Comparison of ENCODE assay signal across 24 mouse cellular contexts in the genomic region with DNA sequence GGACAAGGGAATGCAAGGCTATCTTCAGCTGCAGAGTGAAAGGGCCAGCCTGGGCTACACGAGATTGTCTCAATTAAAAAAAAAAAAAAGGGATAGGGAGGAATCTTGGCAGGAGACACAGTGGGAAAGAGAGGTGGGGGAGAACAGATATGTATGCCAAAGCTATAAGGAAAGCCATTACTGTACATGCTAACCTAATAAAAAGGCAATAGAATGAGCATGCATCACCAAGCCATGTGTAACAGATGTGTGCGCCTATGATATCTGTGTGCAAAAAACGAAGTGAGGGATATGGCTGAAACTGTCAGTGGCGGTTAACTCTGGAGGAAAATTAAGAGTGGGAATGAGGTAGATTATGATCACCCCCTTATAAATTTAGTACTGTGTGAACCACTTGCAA. TPM values are rescaled to one million over a fixed set of nuclear protein-coding genes. Genes with fewer than 3 reads are reported as not detected.
DNase-seq lines count a peak whose midpoint lies in the region; ATAC-seq and TF ChIP-seq lines count a peak whose summit lies in the region.
"Had no signal": no experiment of that assay in that cellular context is flagged by ENCODE, and none has a peak within 500 bp of the region (broad histone marks: within the 10 kb centered on the region; RNA-seq: fewer than 3 reads in every experiment).

No protein-coding gene starts in this region.

- H3K27me3 ChIP-seq in forebrain, embryonic 13.5 days: no peaks in the 10 kb centered on the region
- no peaks in the 10 kb centered on the region for H3K27me3 ChIP-seq in forebrain, embryonic 12.5 days
- H3K27me3 ChIP-seq in forebrain, embryonic 15.5 days: no peaks in the 10 kb centered on the region
- H3K27me3 ChIP-seq in forebrain, embryonic 10.5 days (ENCODE audit: poor library complexity, severe bottlenecking): no peaks in the 10 kb centered on the region
- H3K27me3 ChIP-seq: CH12.LX; embryonic facial prominence, embryonic 13.5 days; embryonic facial prominence, embryonic 15.5 days had no signal

- no peaks in the 10 kb centered on the region for H3K36me3 ChIP-seq in forebrain, embryonic 13.5 days (ENCODE audit: poor library complexity, severe bottlenecking)
- H3K36me3 ChIP-seq in forebrain, embryonic 12.5 days (replicated peaks): no peaks in the 10 kb centered on the region
- H3K36me3 ChIP-seq in forebrain, embryonic 15.5 days: no peaks in the 10 kb centered on the region
- H3K36me3 ChIP-seq in forebrain, embryonic 10.5 days (replicated peaks): no peaks in the 10 kb centered on the region
- H3K36me3 ChIP-seq: embryonic facial prominence, embryonic 13.5 days; embryonic facial prominence, embryonic 15.5 days; G1E had no signal

- H3K9ac ChIP-seq in forebrain, embryonic 13.5 days: no peak overlapping the region
- no peak overlapping the region for H3K9ac ChIP-seq in forebrain, embryonic 12.5 days
- H3K9ac ChIP-seq in forebrain, embryonic 15.5 days (replicated peaks): no peak overlapping the region
- H3K9ac ChIP-seq: embryonic facial prominence, embryonic 13.5 days; embryonic facial prominence, embryonic 15.5 days had no signal

- H3K4me3 ChIP-seq in forebrain, embryonic 13.5 days: no peak overlapping the region
- no peak overlapping the region for H3K4me3 ChIP-seq in forebrain, embryonic 12.5 days (replicated peaks)
- H3K4me3 ChIP-seq in forebrain, embryonic 15.5 days: no peak overlapping the region
- no peak overlapping the region for H3K4me3 ChIP-seq in forebrain, embryonic 10.5 days
- H3K4me3 ChIP-seq in layer of hippocampus, adult 2 months: no peak overlapping the region
- H3K4me3 ChIP-seq: embryonic facial prominence, embryonic 13.5 days; embryonic facial prominence, embryonic 15.5 days; erythroblast, embryonic 14.5 days had no signal

- peak; percentile 63; the same call in 1 of the 2 replicates for ATAC-seq in forebrain, embryonic 13.5 days
- ATAC-seq in forebrain, embryonic 12.5 days (ENCODE audit: low FRiP score): no peak
- peak; percentile 55; the same call in 1 of the 2 replicates for ATAC-seq in forebrain, embryonic 15.5 days (replicated peaks)
- ATAC-seq: activated CD4-positive, CD25-positive, alpha-beta regulatory T cell, adult 4 months; CD4-positive, CD25-positive, alpha-beta regulatory T cell, adult 4 months had no signal

- peaks cover 9% of the 10 kb centered on the region; the same call in 1 of the 2 replicates for H3K4me1 ChIP-seq in forebrain, embryonic 13.5 days
- peaks cover 9% of the 10 kb centered on the region for H3K4me1 ChIP-seq in forebrain, embryonic 12.5 days
- peaks cover 10% of the 10 kb centered on the region for H3K4me1 ChIP-seq in forebrain, embryonic 15.5 days
- peaks cover 12% of the 10 kb centered on the region for H3K4me1 ChIP-seq in forebrain, embryonic 10.5 days
- H3K4me1 ChIP-seq: embryonic facial prominence, embryonic 15.5 days had no signal

- H3K9me3 ChIP-seq in forebrain, embryonic 13.5 days (replicated peaks): no peaks in the 10 kb centered on the region
- H3K9me3 ChIP-seq in forebrain, embryonic 12.5 days: no peaks in the 10 kb centered on the region
- no peaks in the 10 kb centered on the region for H3K9me3 ChIP-seq in forebrain, embryonic 15.5 days
- no peaks in the 10 kb centered on the region for H3K9me3 ChIP-seq in forebrain, embryonic 10.5 days
- H3K9me3 ChIP-seq: embryonic facial prominence, embryonic 13.5 days; embryonic facial prominence, embryonic 15.5 days; G1E had no signal

- no peak for TF ChIP-seq CTCF in layer of hippocampus, adult 2 months (conservative IDR thresholded peaks at IDR 0.05)
- no peak for TF ChIP-seq CTCF in brain, embryonic 14.5 days (IDR thresholded peaks at IDR 0.05; ENCODE audit: borderline replicate concordance, extremely low read depth, insufficient read depth, insufficient read length)

- no peak for DNase-seq in forebrain, embryonic 10.5 days (ENCODE audit: extremely low spot score, low spot score)
- no peak for DNase-seq in layer of hippocampus, adult 2 months (ENCODE audit: low spot score in 2 of 2)
- no peak for DNase-seq in layer of hippocampus, adult 11-12 months (ENCODE audit: low spot score)
- peak; percentile 41 for DNase-seq in brain, embryonic 14.5 days (ENCODE audit: low read depth)
- DNase-seq: adrenal gland, adult 8-10 months; adrenal gland, postnatal 36 days; B cell, adult 2 months; cerebellum, adult 11 months; cerebellum, adult 18-20 months; cerebellum, adult 8-10 months; cerebellum, adult 9-11 months; cerebellum, postnatal 14 days; cerebellum, postnatal 36 days; embryo, embryonic 11 days had no signal

- no peak overlapping the region for H3K4me2 ChIP-seq in forebrain, embryonic 13.5 days
- H3K4me2 ChIP-seq in forebrain, embryonic 12.5 days: no peak overlapping the region
- no peak overlapping the region for H3K4me2 ChIP-seq in forebrain, embryonic 15.5 days (replicated peaks)
- H3K4me2 ChIP-seq: embryonic facial prominence, embryonic 13.5 days; embryonic facial prominence, embryonic 15.5 days had no signal

- H3K27ac ChIP-seq in forebrain, embryonic 13.5 days: no peak overlapping the region
- H3K27ac ChIP-seq in forebrain, embryonic 12.5 days: no peak overlapping the region
- peak overlapping the region; percentile 54 for H3K27ac ChIP-seq in forebrain, embryonic 15.5 days (replicated peaks)
- H3K27ac ChIP-seq in forebrain, embryonic 10.5 days: no peak overlapping the region
- peak overlapping the region; percentile 67; the same call in 1 of the 2 replicates for H3K27ac ChIP-seq in layer of hippocampus, adult 2 months
- H3K27ac ChIP-seq: embryonic facial prominence, embryonic 13.5 days; embryonic facial prominence, embryonic 15.5 days had no signal

- 88% methylated on average over 4 of the region's 4 CpGs for whole genome bisulfite sequencing in forebrain, embryonic 13.5 days
- 87% methylated on average over 4 of the region's 4 CpGs for WGBS in forebrain, embryonic 12.5 days
- WGBS in forebrain, embryonic 15.5 days: 77% methylated on average over 4 of the region's 4 CpGs
- 91% methylated on average over 4 of the region's 4 CpGs for WGBS in forebrain, embryonic 10.5 days

- no peak for TF ChIP-seq POLR2A in brain, embryonic 14.5 days (IDR thresholded peaks at IDR 0.05; ENCODE audit: borderline replicate concordance, extremely low read depth, insufficient read depth, insufficient read length, poor library complexity, severe bottlenecking)

RNA-seq across cellular contexts. Expression of gene Tmem192, which starts 21.2 kb away (rescaled TPM):
- polyA plus RNA-seq in forebrain, embryonic 13.5 days (2015; fragmentation: Nextera tagmentation; extraction: Ambion mirVana): 13.4 and 15.5 TPM in 2 replicates
- polyA plus RNA-seq in forebrain, embryonic 12.5 days (2016; fragmentation: Nextera tagmentation; extraction: Ambion mirVana): 14.6 and 16.1 TPM in 2 replicates
- 20.7 and 22.1 TPM in 2 replicates for polyA plus RNA-seq in forebrain, embryonic 15.5 days (2015; fragmentation: Nextera tagmentation; extraction: Ambion mirVana)
- 18.0 and 19.7 TPM in 2 replicates for polyA plus RNA-seq in forebrain, embryonic 10.5 days (2016; fragmentation: Nextera tagmentation; extraction: Ambion mirVana)
- total RNA-seq in layer of hippocampus, adult 2 months (2021): 10 to 100 TPM; 19.8 to 24.4 TPM
- 15.2 and 17.7 TPM in 2 replicates for polyA plus RNA-seq in brain, embryonic 14.5 days (2012; rRNA removed)

Comparison
In these comparisons a context has a peak if more than half of its experiments do, and no peak if none do; other contexts are left out.
1. H3K27ac ChIP-seq: peak in forebrain, embryonic 15.5 days (single experiment) and layer of hippocampus, adult 2 months (single experiment); none in forebrain, embryonic 13.5 days (single experiment), forebrain, embryonic 12.5 days (single experiment) and forebrain, embryonic 10.5 days (single experiment).